Mouse (Mus musculus) neutrophil, adult 5-6 weeks (primary cell): ENCODE measurements around the gene Kars. TPM values are rescaled to one million over a fixed set of nuclear protein-coding genes. Genes with fewer than 3 reads are reported as not detected.

Source experiments
- ATAC-seq: fragments of 151-379, 151-347 bp; 2 replicates; pipeline ENCODE4 v1.8.0; 2017; ENCODE audit warnings: mild to moderate bottlenecking, moderate TSS enrichment; ENCODE audit not compliant: insufficient number of reproducible peaks, poor library complexity, low FRiP score, severe bottlenecking; ENCODE audit errors: extremely low read depth
- total RNA-seq: library from RNA; stranded (forward); fragments of 200-1000 nt; gene quantifications from 2 replicates; pipeline ENCODE4 v1.2.3, GENCODE M21; 2017

Kars gene
- 48.9 and 54.5 TPM in 2 replicates for total RNA-seq

GRCm38 (mm10) chr8:112010997-112011815, at the start of gene Kars, which contains the start of gene Terf2ip:
Gene Kars (minus strand): TSS chr8:112011323.
Gene Terf2ip (plus strand): TSS chr8:112011398.
- ATAC-seq = peak; percentile 88

GRCm38 (mm10) chr8:112054456-112054855, 43.3 kb upstream of the Kars start:
- no peak for ATAC-seq

- no peak for ATAC-seq
Measured at GRCm38 (mm10) chr8:112051537-112051936, 40.4 kb upstream of the Kars start.

GRCm38 (mm10) chr8:112049984-112050383, 38.9 kb upstream of the Kars start:
- ATAC-seq = no peak

- ATAC-seq = no peak
Measured at GRCm38 (mm10) chr8:112048293-112048692, 37.2 kb upstream of the Kars start.

- peak; percentile 79 for ATAC-seq
Measured at GRCm38 (mm10) chr8:112045896-112046295, 34.8 kb upstream of the Kars start.

- no peak for ATAC-seq
Measured at GRCm38 (mm10) chr8:112045182-112045581, 34.1 kb upstream of the Kars start.

GRCm38 (mm10) chr8:112037521-112037920, 26.4 kb upstream of the Kars start:
- ATAC-seq = no peak

- ATAC-seq = peak; percentile 69; the same call in 1 of the 2 replicates
Measured at GRCm38 (mm10) chr8:112034603-112035002, 23.5 kb upstream of the Kars start.

- no peak for ATAC-seq
Measured at GRCm38 (mm10) chr8:112033071-112033470, 21.9 kb upstream of the Kars start.

- no peak for ATAC-seq
Measured at GRCm38 (mm10) chr8:112030663-112031062, 19.5 kb upstream of the Kars start.

- no peak for ATAC-seq
Measured at GRCm38 (mm10) chr8:112029455-112029854, 18.3 kb upstream of the Kars start.

GRCm38 (mm10) chr8:112014936-112015335, 3.8 kb upstream of the Kars start, which contains the start of gene Gm6793:
Gene Gm6793 (minus strand): TSS chr8:112015036.
- no peak for ATAC-seq

- ATAC-seq = peak; percentile 15; the same call in 1 of the 2 replicates
Measured at GRCm38 (mm10) chr8:112011816-112012242, 706 bp upstream of the Kars start.

GRCm38 (mm10) chr8:112009558-112009957, 1.6 kb downstream of the Kars start:
- ATAC-seq = no peak

GRCm38 (mm10) chr8:112007669-112008068, 3.5 kb downstream of the Kars start:
- no peak for ATAC-seq

- no peak for ATAC-seq
Measured at GRCm38 (mm10) chr8:112005601-112006000, 5.5 kb downstream of the Kars start.

GRCm38 (mm10) chr8:112004754-112005153, 6.4 kb downstream of the Kars start:
- no peak for ATAC-seq

GRCm38 (mm10) chr8:111992703-111993039, 18.5 kb downstream of the Kars start:
- ATAC-seq = no peak

GRCm38 (mm10) chr8:111992013-111992702, 19.0 kb downstream of the Kars start, which contains the start of gene Adat1:
Gene Adat1 (minus strand): TSS chr8:111992302.
- peak; percentile 98 for ATAC-seq
